Mouse (Mus musculus): ENCODE measurements around the gene Prr11. TPM values are rescaled to one million over a fixed set of nuclear protein-coding genes. Genes with fewer than 3 reads are reported as not detected.

Gene Prr11
- polyA plus RNA-seq (2014; fragmentation: Nextera tagmentation; extraction: Ambion mirVana) = 2.4 and 2.5 TPM in 2 replicates

DNA sequence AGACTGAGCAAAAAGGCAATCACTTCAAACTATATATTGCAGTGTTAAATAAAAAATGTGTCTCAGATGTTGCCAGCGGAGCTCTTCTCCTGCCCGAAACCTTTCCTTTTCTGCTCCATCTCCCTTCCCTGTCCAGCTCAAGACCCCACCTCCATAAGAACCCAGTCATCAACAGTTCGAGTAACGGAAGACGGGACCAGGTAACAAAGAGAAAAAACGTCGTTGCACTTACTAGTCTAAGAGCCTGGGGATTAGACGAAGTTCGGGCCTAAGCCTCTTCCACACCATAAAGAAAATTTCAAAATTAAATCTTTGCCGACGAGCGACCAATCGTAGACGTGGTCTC is at the start of gene Prr11:
TSS of gene Prr11 (minus strand) at position 300 of the 346 bp plus-strand sequence.
- Histone ChIP-seq H3K27me3 (ENCODE audit: control insufficient read depth, insufficient read depth, low read length) (no peaks in the 10 kb centered on the region), H3K4me3 (ENCODE audit: low read depth, low read length) (peak within 1 kb of the TSS; percentile 76), H3K9me3 (ENCODE audit: control insufficient read depth, low read length) (no peaks in the 10 kb centered on the region), H3K4me2 (ENCODE audit: low read depth, low read length) (peak within 1 kb of the TSS; percentile 87), H3K36me3 (ENCODE audit: control insufficient read depth, insufficient read depth, low read length) (peaks cover 9% of the 10 kb centered on the region; the same call in 1 of the 2 replicates), H3K4me1 (ENCODE audit: control insufficient read depth, insufficient read depth, low read length) (peaks cover 12% of the 10 kb centered on the region), H3K27ac (ENCODE audit: low read depth, low read length) (peak within 1 kb of the TSS; percentile 73), H3K9ac (replicated peaks; ENCODE audit: low read depth, low read length) (peak within 1 kb of the TSS; percentile 78)
- no peak for ATAC-seq (ENCODE audit: low read depth)
- WGBS = under 1% methylated on average over 14 of the region's 14 CpGs

DNA sequence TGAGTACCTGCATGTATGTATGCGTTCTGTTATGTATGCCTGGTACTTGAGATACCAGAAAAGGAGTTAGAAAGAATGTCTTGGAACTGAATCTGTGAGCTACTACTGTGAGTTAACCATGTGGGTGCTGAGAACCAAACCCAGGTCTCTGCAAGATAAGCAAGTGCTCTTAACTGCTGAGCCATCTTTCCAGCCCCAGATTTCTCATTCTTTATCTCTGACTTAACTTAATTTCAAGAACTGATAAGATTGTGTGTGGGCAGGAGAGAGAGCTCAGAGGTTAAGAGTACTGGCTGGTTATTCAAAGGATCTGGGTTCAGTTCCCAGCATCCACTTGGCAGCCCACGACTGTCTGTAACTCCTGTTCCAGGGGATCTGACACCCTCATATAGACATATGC is 49.5 kb upstream of the Prr11 start:
- Histone ChIP-seq H3K4me3 (ENCODE audit: low read depth, low read length) (no peak overlapping the region), H3K36me3 (ENCODE audit: control insufficient read depth, insufficient read depth, low read length) (no peaks in the 10 kb centered on the region; the same call in 1 of the 2 replicates)
- ATAC-seq (ENCODE audit: low read depth) = no peak

DNA sequence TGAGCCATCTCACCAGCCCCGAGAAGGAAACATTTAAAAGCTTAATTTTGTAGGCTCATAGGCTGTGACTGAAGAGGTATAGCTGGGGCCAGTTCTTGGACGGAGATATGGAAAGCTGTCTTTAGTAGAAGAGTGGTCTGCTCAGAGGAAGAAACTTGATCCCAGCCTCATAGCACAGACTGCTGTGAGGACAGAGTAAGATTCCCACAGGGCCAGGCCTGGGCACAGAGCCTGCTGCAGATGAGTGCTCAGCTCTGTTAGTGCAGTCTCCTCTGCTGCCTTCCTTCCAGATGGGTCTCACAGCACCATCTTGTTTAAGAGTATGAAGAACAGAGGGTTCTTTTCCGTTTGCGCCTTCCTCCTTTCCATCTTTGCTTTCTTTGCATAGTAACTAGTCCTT is 27.7 kb upstream of the Prr11 start:
- Histone ChIP-seq H3K9me3 (ENCODE audit: control insufficient read depth, low read length) (no peaks in the 10 kb centered on the region), H3K4me2 (ENCODE audit: low read depth, low read length) (no peak overlapping the region), H3K27ac (ENCODE audit: low read depth, low read length) (no peak overlapping the region), H3K4me1 (ENCODE audit: control insufficient read depth, insufficient read depth, low read length) (no peaks in the 10 kb centered on the region), H3K36me3 (ENCODE audit: control insufficient read depth, insufficient read depth, low read length) (0 out of 2 replicates have a peak, but pooled peaks cover 5% of the 10 kb centered on the region), H3K27me3 (ENCODE audit: control insufficient read depth, insufficient read depth, low read length) (no peaks in the 10 kb centered on the region), H3K4me3 (ENCODE audit: low read depth, low read length) (no peak overlapping the region), H3K9ac (replicated peaks; ENCODE audit: low read depth, low read length) (no peak overlapping the region)
- no peak for ATAC-seq (ENCODE audit: low read depth)
- WGBS = 92% methylated on average over 4 of the region's 4 CpGs

More for the DNA sequence above, 49.5 kb upstream of the Prr11 start:
- no peak overlapping the region for H3K4me2 ChIP-seq (ENCODE audit: low read depth, low read length)
- H3K27ac ChIP-seq (ENCODE audit: low read depth, low read length) = no peak overlapping the region
- H3K9me3 ChIP-seq (ENCODE audit: control insufficient read depth, low read length) = no peaks in the 10 kb centered on the region
- H3K9ac ChIP-seq (replicated peaks; ENCODE audit: low read depth, low read length) = no peak overlapping the region
- H3K4me1 ChIP-seq (ENCODE audit: control insufficient read depth, insufficient read depth, low read length) = no peaks in the 10 kb centered on the region
- 97% methylated on average over 2 of the region's 2 CpGs for WGBS
- no peaks in the 10 kb centered on the region for H3K27me3 ChIP-seq (ENCODE audit: control insufficient read depth, insufficient read depth, low read length)

DNA sequence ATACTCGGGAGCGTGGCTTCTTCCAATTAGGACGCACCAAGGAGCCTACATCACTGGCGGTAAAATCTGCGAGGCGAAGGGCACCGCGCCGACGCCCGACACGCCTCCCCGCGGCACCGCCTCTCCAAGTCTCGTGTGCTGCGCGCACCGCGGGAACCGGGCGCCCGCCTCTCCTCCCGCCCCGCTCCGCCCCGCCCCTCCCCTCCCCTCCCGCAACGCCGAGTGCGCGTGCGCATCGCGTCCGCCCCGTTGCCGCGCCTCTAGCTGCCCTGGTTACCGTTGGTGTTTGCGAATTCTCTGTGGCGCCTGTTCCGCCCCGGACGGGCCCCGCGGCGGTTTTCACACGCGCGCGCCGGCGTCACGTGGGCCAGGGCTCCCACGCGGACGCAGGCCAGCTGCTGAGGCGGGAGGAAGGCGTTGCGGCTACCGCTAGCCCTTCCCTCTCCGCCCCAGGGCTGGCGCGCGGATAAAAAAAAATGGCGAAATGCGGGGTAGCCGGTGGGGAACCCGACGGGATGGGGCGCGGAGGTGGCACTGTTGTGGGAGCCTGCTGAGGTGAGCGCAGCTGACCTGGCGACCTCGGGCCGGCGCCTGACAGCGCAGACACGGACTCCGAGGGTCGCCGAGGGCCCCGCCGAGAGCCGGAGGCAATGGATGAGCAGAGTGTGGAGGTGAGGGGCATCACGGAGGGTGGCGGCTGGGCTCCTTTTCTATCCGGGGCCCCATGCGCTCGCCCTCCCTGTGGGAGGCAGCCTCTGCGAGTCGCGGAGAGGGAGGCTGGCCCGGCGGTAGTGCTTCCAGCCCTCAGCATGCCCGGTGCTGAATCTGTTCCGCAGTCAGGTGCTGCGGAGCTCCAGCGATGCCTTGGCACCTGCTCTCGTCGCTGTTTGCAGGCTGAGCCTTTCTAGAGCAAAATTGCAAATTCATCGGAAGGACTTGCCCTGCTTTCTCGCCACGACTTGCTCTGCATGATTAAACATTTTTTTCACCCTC is 18.6 kb upstream of the Prr11 start, which contains the start of gene Trim37:
TSS of gene Trim37 (plus strand) at position 254 of the 993 bp plus-strand sequence.
- Histone ChIP-seq H3K27ac (ENCODE audit: low read depth, low read length) (peak within 1 kb of the TSS; percentile 90), H3K9ac (replicated peaks; ENCODE audit: low read depth, low read length) (peak within 1 kb of the TSS; percentile 87), H3K4me1 (ENCODE audit: control insufficient read depth, insufficient read depth, low read length) (peaks cover 16% of the 10 kb centered on the region), H3K4me2 (ENCODE audit: low read depth, low read length) (peak within 1 kb of the TSS; percentile 74), H3K9me3 (ENCODE audit: control insufficient read depth, low read length) (no peaks in the 10 kb centered on the region), H3K27me3 (ENCODE audit: control insufficient read depth, insufficient read depth, low read length) (no peaks in the 10 kb centered on the region), H3K4me3 (ENCODE audit: low read depth, low read length) (peak within 1 kb of the TSS; percentile 97), H3K36me3 (ENCODE audit: control insufficient read depth, insufficient read depth, low read length) (peaks cover 12% of the 10 kb centered on the region; the same call in 1 of the 2 replicates)
- peak; percentile 94 for ATAC-seq (ENCODE audit: low read depth)
- under 1% methylated on average over 94 of the region's 105 CpGs for WGBS

DNA sequence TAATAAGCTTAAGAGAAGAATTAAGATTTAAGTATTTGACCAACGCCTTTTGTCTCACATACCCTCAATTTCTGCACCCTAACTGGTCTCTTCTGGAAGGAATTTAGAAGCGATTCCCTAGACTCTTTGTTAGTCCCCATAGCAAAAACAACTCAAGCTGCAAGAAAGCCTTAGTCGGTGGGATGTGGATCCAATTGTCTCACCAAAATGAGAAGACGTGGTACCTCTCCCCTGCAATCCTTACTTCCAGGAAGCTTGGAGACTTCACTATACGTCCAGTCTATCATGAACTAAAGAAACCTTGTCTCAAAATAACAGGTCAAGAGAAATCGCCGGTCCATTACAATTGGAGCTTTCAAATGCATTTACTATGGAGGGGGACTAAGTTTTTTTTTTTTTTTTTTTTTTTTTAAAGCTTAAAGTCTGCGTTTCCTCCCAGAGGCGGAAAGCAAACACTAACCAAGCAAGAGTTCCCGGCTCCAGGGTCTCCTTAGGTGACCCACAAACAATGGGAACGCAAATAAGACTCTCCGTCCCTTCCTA is 17.8 kb upstream of the Prr11 start:
- no peak for ATAC-seq (ENCODE audit: low read depth)
- H3K4me3 ChIP-seq (ENCODE audit: low read depth, low read length) = peak overlapping the region; percentile 97
- H3K4me1 ChIP-seq (ENCODE audit: control insufficient read depth, insufficient read depth, low read length) = peaks cover 16% of the 10 kb centered on the region
- 1% methylated on average over 12 of the region's 12 CpGs for WGBS
- peak overlapping the region; percentile 87 for H3K9ac ChIP-seq (replicated peaks; ENCODE audit: low read depth, low read length)
- H3K9me3 ChIP-seq (ENCODE audit: control insufficient read depth, low read length) = no peaks in the 10 kb centered on the region
- peaks cover 15% of the 10 kb centered on the region; the same call in 1 of the 2 replicates for H3K36me3 ChIP-seq (ENCODE audit: control insufficient read depth, insufficient read depth, low read length)
- peak overlapping the region; percentile 90 for H3K27ac ChIP-seq (ENCODE audit: low read depth, low read length)
- no peaks in the 10 kb centered on the region for H3K27me3 ChIP-seq (ENCODE audit: control insufficient read depth, insufficient read depth, low read length)
- H3K4me2 ChIP-seq (ENCODE audit: low read depth, low read length) = peak overlapping the region; percentile 65

DNA sequence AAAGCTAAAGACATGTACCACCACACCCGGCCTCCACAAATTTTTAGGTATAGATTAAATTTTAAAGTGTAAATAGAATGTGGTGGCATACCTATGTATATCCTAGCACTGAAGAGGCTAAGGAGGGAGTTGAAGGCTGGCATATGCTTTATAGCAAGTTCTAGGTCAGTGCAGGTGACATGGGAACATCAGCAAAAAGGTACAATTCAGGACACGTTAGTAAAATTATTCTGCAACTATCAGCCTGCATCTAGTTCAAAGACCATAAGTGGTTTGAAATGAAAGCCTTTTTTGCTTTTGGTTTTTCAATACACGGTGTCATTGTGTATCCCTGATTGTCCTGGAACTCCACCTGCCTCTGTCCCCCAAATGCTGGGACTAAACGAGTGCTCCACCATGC is 17.1 kb upstream of the Prr11 start:
- H3K27ac ChIP-seq (ENCODE audit: low read depth, low read length) = peak overlapping the region; percentile 41
- H3K9ac ChIP-seq (replicated peaks; ENCODE audit: low read depth, low read length) = no peak overlapping the region
- peak overlapping the region; percentile 65; the same call in 1 of the 2 replicates for H3K4me2 ChIP-seq (ENCODE audit: low read depth, low read length)
- H3K4me1 ChIP-seq (ENCODE audit: control insufficient read depth, insufficient read depth, low read length) = peaks cover 16% of the 10 kb centered on the region
- H3K4me3 ChIP-seq (ENCODE audit: low read depth, low read length) = 0 out of 2 replicates have a peak overlapping the region, but pooled peaks have one; percentile 97
- H3K27me3 ChIP-seq (ENCODE audit: control insufficient read depth, insufficient read depth, low read length) = no peaks in the 10 kb centered on the region
- ATAC-seq (ENCODE audit: low read depth) = no peak
- H3K36me3 ChIP-seq (ENCODE audit: control insufficient read depth, insufficient read depth, low read length) = peaks cover 21% of the 10 kb centered on the region; the same call in 1 of the 2 replicates
- no peaks in the 10 kb centered on the region for H3K9me3 ChIP-seq (ENCODE audit: control insufficient read depth, low read length)
- 61% methylated on average over 4 of the region's 4 CpGs for WGBS

DNA sequence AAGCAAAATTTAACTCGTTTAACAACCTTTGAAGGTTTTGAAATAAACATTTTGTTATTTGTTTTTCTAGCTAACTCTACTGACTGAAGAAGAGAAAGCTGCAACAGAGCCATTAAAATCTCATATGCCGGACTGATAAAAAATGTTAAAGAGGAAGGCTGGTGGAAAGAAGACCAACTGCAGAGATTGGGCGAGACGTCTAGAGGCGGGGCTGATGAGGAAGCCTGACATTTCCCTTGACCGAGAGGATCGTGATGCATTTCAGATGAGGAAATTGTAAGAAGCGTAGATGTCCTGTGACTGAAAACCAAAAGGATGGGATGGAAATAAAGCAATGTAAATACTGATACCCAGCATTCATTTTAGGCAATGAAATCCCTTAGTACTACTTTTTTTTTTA is 13.4 kb upstream of the Prr11 start:
- no peak overlapping the region for H3K27ac ChIP-seq (ENCODE audit: low read depth, low read length)
- H3K9ac ChIP-seq (replicated peaks; ENCODE audit: low read depth, low read length) = no peak overlapping the region
- peaks cover 3% of the 10 kb centered on the region; the same call in 1 of the 2 replicates for H3K4me1 ChIP-seq (ENCODE audit: control insufficient read depth, insufficient read depth, low read length)
- peaks cover 40% of the 10 kb centered on the region for H3K36me3 ChIP-seq (ENCODE audit: control insufficient read depth, insufficient read depth, low read length)
- H3K4me2 ChIP-seq (ENCODE audit: low read depth, low read length) = no peak overlapping the region
- 87% methylated on average over 8 of the region's 8 CpGs for WGBS
- no peaks in the 10 kb centered on the region for H3K9me3 ChIP-seq (ENCODE audit: control insufficient read depth, low read length)
- no peak for ATAC-seq (ENCODE audit: low read depth)
- no peaks in the 10 kb centered on the region for H3K27me3 ChIP-seq (ENCODE audit: control insufficient read depth, insufficient read depth, low read length)
- H3K4me3 ChIP-seq (ENCODE audit: low read depth, low read length) = no peak overlapping the region

DNA sequence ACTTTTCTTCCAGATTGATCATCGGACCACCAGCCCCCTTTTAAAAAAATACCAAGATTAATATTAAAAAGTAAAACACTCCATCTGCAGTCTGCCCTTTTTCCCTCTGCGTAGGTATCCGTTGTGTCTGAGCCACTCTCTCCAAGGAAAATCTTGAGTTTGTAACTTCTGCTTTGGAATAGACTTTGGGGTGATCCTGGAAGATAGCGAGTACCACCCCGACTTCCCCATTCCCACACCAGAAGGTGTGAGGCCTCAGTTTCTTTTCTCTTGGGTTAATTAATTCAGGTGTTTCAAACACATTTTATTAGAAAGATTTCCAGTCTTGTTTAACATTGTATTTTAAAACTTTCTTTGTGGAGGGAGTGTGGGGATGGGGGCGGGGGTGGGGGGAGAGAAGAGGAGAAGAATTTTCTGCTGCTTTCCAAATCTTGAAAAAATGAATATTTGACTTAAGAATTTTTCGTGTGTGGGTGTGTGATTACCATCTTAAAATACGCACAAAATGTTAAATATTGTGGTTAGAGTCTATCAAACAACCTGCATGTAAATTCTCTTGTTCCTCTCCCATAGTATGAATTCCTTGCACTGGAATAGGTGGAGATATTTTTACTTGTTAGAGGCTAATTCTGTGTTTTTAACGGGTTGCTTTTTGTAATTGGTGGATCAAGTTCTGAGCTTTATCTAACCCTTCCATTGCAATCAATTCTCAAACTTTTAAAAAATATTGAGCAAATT is 1.8 kb upstream of the Prr11 start:
- peaks cover 6% of the 10 kb centered on the region; the same call in 1 of the 2 replicates for H3K36me3 ChIP-seq (ENCODE audit: control insufficient read depth, insufficient read depth, low read length)
- ATAC-seq (ENCODE audit: low read depth) = no peak
- H3K4me3 ChIP-seq (ENCODE audit: low read depth, low read length) = peak overlapping the region; percentile 76
- no peak overlapping the region for H3K27ac ChIP-seq (ENCODE audit: low read depth, low read length)
- no peaks in the 10 kb centered on the region for H3K27me3 ChIP-seq (ENCODE audit: control insufficient read depth, insufficient read depth, low read length)
- H3K9me3 ChIP-seq (ENCODE audit: control insufficient read depth, low read length) = no peaks in the 10 kb centered on the region
- H3K4me1 ChIP-seq (ENCODE audit: control insufficient read depth, insufficient read depth, low read length) = peaks cover 12% of the 10 kb centered on the region
- 11% methylated on average over 9 of the region's 9 CpGs for WGBS
- H3K9ac ChIP-seq (replicated peaks; ENCODE audit: low read depth, low read length) = peak overlapping the region; percentile 78
- H3K4me2 ChIP-seq (ENCODE audit: low read depth, low read length) = peak overlapping the region; percentile 87
